Mouse (Mus musculus): Measurements from ENCODE around the gene Fibp. TPM values are rescaled to one million over a fixed set of nuclear protein-coding genes. Genes with fewer than 3 reads are reported as not detected.
"Not testable (repeated sequence)": the region's sequence is repeated elsewhere in the genome, so short reads cannot be mapped to it uniquely, and the experiment has no call there.

Gene Fibp
- total RNA-seq, 1 experiment from 2014 or later: 104 TPM

GRCm38 (mm10) chr19:5483386-5484359 lies 23.3 kb downstream of the Fibp start:
- ATAC-seq (replicated peaks; ENCODE audit: insufficient number of reproducible peaks, low FRiP score, low TSS enrichment, poor library complexity, severe bottlenecking): no peak

DNA sequence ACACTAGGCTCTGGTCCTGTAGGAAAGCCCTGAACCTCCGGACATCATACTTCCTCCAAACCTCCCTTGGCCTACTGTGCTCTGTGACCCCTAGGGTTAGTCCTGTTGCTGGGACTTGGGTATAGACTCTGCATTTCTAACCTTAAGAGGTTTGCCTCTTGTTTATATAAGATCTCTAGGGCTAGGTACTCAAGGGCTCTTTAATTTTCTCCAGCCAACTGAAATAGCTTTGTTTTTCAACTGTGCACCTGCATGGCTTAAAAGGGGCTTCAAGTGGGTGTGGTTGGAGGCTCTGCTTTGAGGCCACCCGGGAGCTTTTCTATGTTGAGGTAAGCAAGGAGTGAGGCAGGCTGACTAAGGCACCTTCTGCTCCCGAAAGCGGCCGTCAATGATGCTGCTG lies 24.1 kb downstream of the Fibp start:
- ATAC-seq (replicated peaks; ENCODE audit: insufficient number of reproducible peaks, low FRiP score, low TSS enrichment, poor library complexity, severe bottlenecking): no peak

- no peak for ATAC-seq (replicated peaks; ENCODE audit: insufficient number of reproducible peaks, low FRiP score, low TSS enrichment, poor library complexity, severe bottlenecking)
These were observed 25.0 kb downstream of the Fibp start for GRCm38 (mm10) chr19:5485371-5485770.

GRCm38 (mm10) chr19:5485821-5486220 lies 25.4 kb downstream of the Fibp start:
- ATAC-seq (replicated peaks; ENCODE audit: insufficient number of reproducible peaks, low FRiP score, low TSS enrichment, poor library complexity, severe bottlenecking): no peak

GRCm38 (mm10) chr19:5486286-5486685 lies 25.9 kb downstream of the Fibp start:
- ATAC-seq (replicated peaks; ENCODE audit: insufficient number of reproducible peaks, low FRiP score, low TSS enrichment, poor library complexity, severe bottlenecking): no peak

- no peak for ATAC-seq (replicated peaks; ENCODE audit: insufficient number of reproducible peaks, low FRiP score, low TSS enrichment, poor library complexity, severe bottlenecking)
These were observed 26.4 kb downstream of the Fibp start for GRCm38 (mm10) chr19:5486771-5487170.

DNA sequence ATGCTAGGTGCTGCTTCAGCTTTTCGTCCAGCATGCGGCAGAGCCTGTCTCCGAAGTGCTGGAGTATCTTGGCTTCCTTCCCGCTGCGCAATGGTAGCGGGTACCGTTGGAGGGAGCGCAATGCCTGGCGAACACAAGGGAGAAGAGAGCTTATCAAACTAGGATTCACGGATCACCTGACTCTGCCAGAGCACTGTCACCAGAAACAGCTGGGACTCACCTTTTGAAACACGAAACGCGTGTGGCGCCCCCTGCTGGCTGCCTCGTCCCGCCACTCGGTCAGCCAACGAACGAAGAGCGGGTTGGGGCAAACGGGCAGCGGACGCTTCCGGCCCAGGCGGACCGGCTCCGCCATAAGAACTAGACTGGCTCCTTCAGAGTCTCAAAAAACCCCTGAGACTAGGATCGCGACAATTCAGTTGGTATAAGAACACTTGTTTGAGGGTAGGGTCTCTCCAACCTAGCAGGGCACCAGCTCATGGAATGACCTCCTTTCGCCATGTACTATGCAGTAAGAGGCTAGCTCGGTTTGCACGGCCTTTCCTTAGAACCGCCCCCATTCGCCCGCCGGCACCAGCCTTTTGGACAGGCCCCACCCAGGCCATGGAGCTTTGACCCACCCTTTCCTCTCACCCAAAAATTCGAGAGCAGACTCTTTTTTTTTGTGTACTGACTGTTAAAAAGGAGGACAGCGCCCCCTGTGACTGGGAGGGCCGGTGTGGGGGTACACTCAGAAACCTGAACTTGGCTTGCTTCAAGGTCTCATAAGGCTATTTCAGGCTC lies 27.5 kb downstream of the Fibp start, which contains the start of gene Mus81:
Gene Mus81, minus strand, starts transcription at position 635 of the 783 bp plus-strand sequence.
- ATAC-seq (replicated peaks; ENCODE audit: insufficient number of reproducible peaks, low FRiP score, low TSS enrichment, poor library complexity, severe bottlenecking): peak; percentile 19

DNA sequence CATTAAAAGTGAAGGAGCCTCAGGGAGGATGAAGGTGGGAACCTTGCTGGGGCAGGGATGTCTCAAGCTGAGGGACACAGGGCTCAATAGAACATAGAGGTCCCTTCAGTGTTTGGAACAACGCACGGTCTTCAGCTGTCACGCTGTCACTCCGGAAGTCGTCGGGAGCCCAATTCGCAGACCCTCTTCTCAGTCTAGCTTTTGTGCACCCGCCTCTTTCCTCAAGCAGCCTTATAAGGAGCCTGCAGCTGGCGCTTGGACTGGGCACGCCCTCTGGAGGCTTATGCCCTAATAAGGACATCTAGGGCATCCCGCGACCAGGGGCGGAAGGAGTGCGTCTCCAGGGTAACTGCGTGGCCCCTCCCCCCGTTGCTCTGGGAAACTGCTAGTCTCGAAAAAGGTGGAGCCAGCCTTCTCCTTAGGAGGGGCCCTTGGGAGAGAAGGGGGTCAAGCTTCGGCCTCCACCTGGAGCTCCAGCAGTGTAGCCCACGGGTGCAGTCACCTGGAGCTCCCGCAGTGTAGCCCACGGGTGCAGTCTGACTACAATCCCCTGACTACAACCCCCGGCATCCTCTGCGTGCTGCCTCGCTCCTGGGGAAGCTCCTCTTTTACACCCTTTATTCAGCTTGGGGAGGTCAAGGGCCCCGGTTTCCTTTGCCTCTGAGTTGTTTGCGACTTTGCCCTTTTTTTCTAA lies 28.6 kb downstream of the Fibp start:
- peak; percentile 55 for ATAC-seq (replicated peaks; ENCODE audit: insufficient number of reproducible peaks, low FRiP score, low TSS enrichment, poor library complexity, severe bottlenecking)

- not testable (repeated sequence) for ATAC-seq (replicated peaks; ENCODE audit: insufficient number of reproducible peaks, low FRiP score, low TSS enrichment, poor library complexity, severe bottlenecking)
These were observed 29.3 kb downstream of the Fibp start for GRCm38 (mm10) chr19:5489721-5490120.

GRCm38 (mm10) chr19:5490313-5490897 lies 30.0 kb downstream of the Fibp start, which contains the start of gene Cfl1:
TSS of gene Cfl1 (plus strand) at chr19:5490455.
- peak; percentile 34 for ATAC-seq (replicated peaks; ENCODE audit: insufficient number of reproducible peaks, low FRiP score, low TSS enrichment, poor library complexity, severe bottlenecking)

- ATAC-seq (replicated peaks; ENCODE audit: insufficient number of reproducible peaks, low FRiP score, low TSS enrichment, poor library complexity, severe bottlenecking): peak; percentile 28
These were observed 30.7 kb downstream of the Fibp start for GRCm38 (mm10) chr19:5490898-5491708.

DNA sequence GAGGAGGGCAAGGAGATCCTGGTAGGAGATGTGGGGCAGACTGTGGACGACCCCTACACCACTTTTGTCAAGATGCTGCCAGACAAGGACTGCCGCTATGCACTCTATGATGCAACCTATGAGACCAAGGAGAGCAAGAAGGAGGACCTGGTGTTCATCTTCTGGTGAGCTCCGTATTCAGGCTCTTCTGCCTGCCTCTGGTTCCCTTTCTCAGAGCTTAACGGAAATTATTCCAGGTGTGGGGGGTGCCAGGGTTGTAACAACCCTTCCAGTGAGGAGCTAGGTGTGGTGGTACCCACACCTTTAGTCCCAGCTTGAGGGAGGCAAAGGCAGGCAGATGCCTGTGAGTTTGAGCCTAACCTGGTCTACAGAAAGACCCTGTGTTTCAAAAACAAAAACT lies 32.2 kb downstream of the Fibp start:
- no peak for ATAC-seq (replicated peaks; ENCODE audit: insufficient number of reproducible peaks, low FRiP score, low TSS enrichment, poor library complexity, severe bottlenecking)

DNA sequence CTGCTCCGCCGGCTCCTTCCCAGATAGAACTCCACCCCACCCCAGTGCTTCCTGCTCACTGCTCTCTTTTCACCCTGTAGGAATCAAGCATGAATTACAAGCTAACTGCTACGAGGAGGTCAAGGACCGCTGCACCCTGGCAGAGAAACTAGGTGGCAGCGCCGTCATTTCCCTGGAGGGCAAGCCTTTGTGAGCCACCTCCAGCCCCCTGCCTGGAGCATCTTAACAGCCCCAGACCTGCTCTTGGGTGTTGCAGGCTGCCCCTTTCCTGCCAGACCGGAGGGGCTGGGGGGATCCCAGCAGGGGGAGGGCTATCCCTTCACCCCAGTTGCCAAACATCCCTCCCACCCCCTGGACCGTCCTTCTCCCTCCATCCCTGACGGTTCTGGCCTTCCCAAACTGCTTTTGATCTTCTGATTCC lies 32.9 kb downstream of the Fibp start:
- not testable (repeated sequence) for ATAC-seq (replicated peaks; ENCODE audit: insufficient number of reproducible peaks, low FRiP score, low TSS enrichment, poor library complexity, severe bottlenecking)

- ATAC-seq (replicated peaks; ENCODE audit: insufficient number of reproducible peaks, low FRiP score, low TSS enrichment, poor library complexity, severe bottlenecking): no peak
These were observed 33.9 kb downstream of the Fibp start for GRCm38 (mm10) chr19:5494314-5494713.

- ATAC-seq (replicated peaks; ENCODE audit: insufficient number of reproducible peaks, low FRiP score, low TSS enrichment, poor library complexity, severe bottlenecking): no peak
These were observed 35.1 kb downstream of the Fibp start for GRCm38 (mm10) chr19:5495353-5496051.

GRCm38 (mm10) chr19:5496052-5496370 lies 35.6 kb downstream of the Fibp start:
- no peak for ATAC-seq (replicated peaks; ENCODE audit: insufficient number of reproducible peaks, low FRiP score, low TSS enrichment, poor library complexity, severe bottlenecking)

DNA sequence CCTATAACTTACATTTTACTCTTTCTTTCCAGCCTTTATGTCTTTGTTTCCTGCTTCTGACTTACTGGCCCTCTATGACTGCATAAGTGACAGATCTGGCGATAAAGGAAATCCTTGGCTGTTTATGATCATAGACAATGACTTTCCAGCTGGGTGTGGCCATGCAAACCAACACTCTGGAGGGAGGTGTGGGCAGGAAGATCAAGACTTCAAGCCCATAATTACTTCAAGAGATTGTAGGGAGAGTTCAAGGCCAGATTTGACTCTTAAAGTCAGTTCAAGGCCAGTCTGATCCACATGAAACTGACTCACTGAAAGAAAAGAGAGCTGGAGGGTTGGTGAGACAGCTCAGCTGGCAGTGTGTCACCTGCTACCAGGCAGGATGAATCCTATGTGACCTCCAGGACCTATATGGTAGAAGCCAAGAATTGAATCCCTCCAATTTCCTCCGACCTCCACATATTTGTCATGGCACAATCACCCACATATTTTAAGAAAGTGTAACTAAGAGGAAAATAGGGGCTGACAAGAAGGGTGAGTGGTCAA lies 40.0 kb downstream of the Fibp start:
- no peak for ATAC-seq (replicated peaks; ENCODE audit: insufficient number of reproducible peaks, low FRiP score, low TSS enrichment, poor library complexity, severe bottlenecking)

Data from monocyte, adult 5-6 weeks (primary cell).